Mouse (Mus musculus): ENCODE measurements around the gene Itpr2. TPM values are rescaled to one million over a fixed set of nuclear protein-coding genes. Genes with fewer than 3 reads are reported as not detected.

The Itpr2 gene
- polyA plus RNA-seq, 1 experiment from 2014 or later = 3.9 TPM

GRCm38 (mm10) chr6:146535501-146535900 is 33.5 kb upstream of the Itpr2 start:
- Histone ChIP-seq H3K27ac (ENCODE audit: low read depth, low read length) (no peak overlapping the region), H3K4me1 (ENCODE audit: control insufficient read depth, insufficient read depth, low read length) (no peaks in the 10 kb centered on the region), H3K27me3 (ENCODE audit: control insufficient read depth, insufficient read depth, low read length) (no peaks in the 10 kb centered on the region), H3K9ac (ENCODE audit: low read length) (no peak overlapping the region), H3K9me3 (ENCODE audit: control insufficient read depth, low read length) (no peaks in the 10 kb centered on the region), H3K36me3 (ENCODE audit: control insufficient read depth, insufficient read depth, low read length) (no peaks in the 10 kb centered on the region), H3K4me2 (no peak overlapping the region), H3K4me3 (ENCODE audit: low read depth, low read length) (no peak overlapping the region)
- WGBS = 96% methylated on average over 5 of the region's 5 CpGs
- DNase-seq (ENCODE audit: low spot score, missing footprints) (no peak), ATAC-seq (ENCODE audit: low FRiP score) (no peak)

GRCm38 (mm10) chr6:146533146-146533545 is 31.1 kb upstream of the Itpr2 start:
- no peaks in the 10 kb centered on the region for H3K4me1 ChIP-seq (ENCODE audit: control insufficient read depth, insufficient read depth, low read length)
- no peak overlapping the region for H3K4me2 ChIP-seq
- ATAC-seq (ENCODE audit: low FRiP score) (no peak), DNase-seq (ENCODE audit: low spot score, missing footprints) (no peak)
- H3K27me3 ChIP-seq (ENCODE audit: control insufficient read depth, insufficient read depth, low read length) = no peaks in the 10 kb centered on the region
- no peak overlapping the region for H3K4me3 ChIP-seq (ENCODE audit: low read depth, low read length)
- no peak overlapping the region for H3K9ac ChIP-seq (ENCODE audit: low read length)
- 94% methylated on average over 4 of the region's 4 CpGs for whole genome bisulfite sequencing
- no peaks in the 10 kb centered on the region for H3K9me3 ChIP-seq (ENCODE audit: control insufficient read depth, low read length)
- no peaks in the 10 kb centered on the region for H3K36me3 ChIP-seq (ENCODE audit: control insufficient read depth, insufficient read depth, low read length)
- H3K27ac ChIP-seq (ENCODE audit: low read depth, low read length) = no peak overlapping the region

GRCm38 (mm10) chr6:146530769-146531168 is 28.7 kb upstream of the Itpr2 start:
- no peak overlapping the region for H3K4me3 ChIP-seq (ENCODE audit: low read depth, low read length)
- H3K27me3 ChIP-seq (ENCODE audit: control insufficient read depth, insufficient read depth, low read length) = no peaks in the 10 kb centered on the region
- WGBS = 89% methylated on average over 5 of the region's 5 CpGs
- DNase-seq (ENCODE audit: low spot score, missing footprints) = no peak
- no peak for ATAC-seq (ENCODE audit: low FRiP score)
- no peak overlapping the region for H3K9ac ChIP-seq (ENCODE audit: low read length)
- no peaks in the 10 kb centered on the region for H3K36me3 ChIP-seq (ENCODE audit: control insufficient read depth, insufficient read depth, low read length)
- H3K27ac ChIP-seq (ENCODE audit: low read depth, low read length) = no peak overlapping the region
- H3K9me3 ChIP-seq (ENCODE audit: control insufficient read depth, low read length) = no peaks in the 10 kb centered on the region
- H3K4me2 ChIP-seq = no peak overlapping the region
- no peaks in the 10 kb centered on the region for H3K4me1 ChIP-seq (ENCODE audit: control insufficient read depth, insufficient read depth, low read length)

GRCm38 (mm10) chr6:146530363-146530762 is 28.3 kb upstream of the Itpr2 start:
- H3K36me3 ChIP-seq (ENCODE audit: control insufficient read depth, insufficient read depth, low read length) = no peaks in the 10 kb centered on the region
- no peak overlapping the region for H3K27ac ChIP-seq (ENCODE audit: low read depth, low read length)
- 90% methylated on average over 7 of the region's 7 CpGs for WGBS
- no peak for ATAC-seq (ENCODE audit: low FRiP score)
- H3K27me3 ChIP-seq (ENCODE audit: control insufficient read depth, insufficient read depth, low read length) = no peaks in the 10 kb centered on the region
- H3K4me1 ChIP-seq (ENCODE audit: control insufficient read depth, insufficient read depth, low read length) = no peaks in the 10 kb centered on the region
- H3K9me3 ChIP-seq (ENCODE audit: control insufficient read depth, low read length) = no peaks in the 10 kb centered on the region
- DNase-seq (ENCODE audit: low spot score, missing footprints) = peak; percentile 19
- no peak overlapping the region for H3K4me2 ChIP-seq
- H3K9ac ChIP-seq (ENCODE audit: low read length) = no peak overlapping the region
- no peak overlapping the region for H3K4me3 ChIP-seq (ENCODE audit: low read depth, low read length)

- 94% methylated on average over 2 of the region's 2 CpGs for WGBS
These were observed 25.5 kb upstream of the Itpr2 start for GRCm38 (mm10) chr6:146527537-146527936.

GRCm38 (mm10) chr6:146525500-146525899 is 23.5 kb upstream of the Itpr2 start:
- no peaks in the 10 kb centered on the region for H3K4me1 ChIP-seq (ENCODE audit: control insufficient read depth, insufficient read depth, low read length)
- H3K27me3 ChIP-seq (ENCODE audit: control insufficient read depth, insufficient read depth, low read length) = no peaks in the 10 kb centered on the region
- peak; percentile 44 for DNase-seq (ENCODE audit: low spot score, missing footprints)
- ATAC-seq (ENCODE audit: low FRiP score) = no peak
- no peaks in the 10 kb centered on the region for H3K9me3 ChIP-seq (ENCODE audit: control insufficient read depth, low read length)
- no peak overlapping the region for H3K4me2 ChIP-seq
- no peak overlapping the region for H3K27ac ChIP-seq (ENCODE audit: low read depth, low read length)
- H3K36me3 ChIP-seq (ENCODE audit: control insufficient read depth, insufficient read depth, low read length) = no peaks in the 10 kb centered on the region
- no peak overlapping the region for H3K9ac ChIP-seq (ENCODE audit: low read length)
- no peak overlapping the region for H3K4me3 ChIP-seq (ENCODE audit: low read depth, low read length)
- WGBS = 85% methylated on average over 2 of the region's 2 CpGs

More at GRCm38 (mm10) chr6:146527537-146527936, 25.5 kb upstream of the Itpr2 start:
- Histone ChIP-seq H3K27me3 (ENCODE audit: control insufficient read depth, insufficient read depth, low read length) (no peaks in the 10 kb centered on the region), H3K9ac (ENCODE audit: low read length) (no peak overlapping the region), H3K9me3 (ENCODE audit: control insufficient read depth, low read length) (no peaks in the 10 kb centered on the region), H3K4me2 (no peak overlapping the region), H3K4me3 (ENCODE audit: low read depth, low read length) (no peak overlapping the region), H3K4me1 (ENCODE audit: control insufficient read depth, insufficient read depth, low read length) (no peaks in the 10 kb centered on the region), H3K27ac (ENCODE audit: low read depth, low read length) (no peak overlapping the region), H3K36me3 (ENCODE audit: control insufficient read depth, insufficient read depth, low read length) (no peaks in the 10 kb centered on the region)
- ATAC-seq (ENCODE audit: low FRiP score) (no peak), DNase-seq (ENCODE audit: low spot score, missing footprints) (no peak)

GRCm38 (mm10) chr6:146521456-146522245 is 19.6 kb upstream of the Itpr2 start:
- Histone ChIP-seq H3K27ac (ENCODE audit: low read depth, low read length) (no peak overlapping the region), H3K4me3 (ENCODE audit: low read depth, low read length) (no peak overlapping the region), H3K9me3 (ENCODE audit: control insufficient read depth, low read length) (no peaks in the 10 kb centered on the region), H3K4me1 (ENCODE audit: control insufficient read depth, insufficient read depth, low read length) (no peaks in the 10 kb centered on the region), H3K27me3 (ENCODE audit: control insufficient read depth, insufficient read depth, low read length) (no peaks in the 10 kb centered on the region), H3K4me2 (no peak overlapping the region), H3K9ac (ENCODE audit: low read length) (no peak overlapping the region), H3K36me3 (ENCODE audit: control insufficient read depth, insufficient read depth, low read length) (no peaks in the 10 kb centered on the region)
- ATAC-seq (ENCODE audit: low FRiP score) (no peak), DNase-seq (ENCODE audit: low spot score, missing footprints) (peak; percentile 65)
- WGBS = 76% methylated on average over 5 of the region's 5 CpGs

- no peak overlapping the region for H3K4me2 ChIP-seq
- H3K4me3 ChIP-seq (ENCODE audit: low read depth, low read length) = no peak overlapping the region
- DNase-seq (ENCODE audit: low spot score, missing footprints) (no peak), ATAC-seq (ENCODE audit: low FRiP score) (no peak)
- H3K36me3 ChIP-seq (ENCODE audit: control insufficient read depth, insufficient read depth, low read length) = no peaks in the 10 kb centered on the region
- no peaks in the 10 kb centered on the region for H3K9me3 ChIP-seq (ENCODE audit: control insufficient read depth, low read length)
- H3K4me1 ChIP-seq (ENCODE audit: control insufficient read depth, insufficient read depth, low read length) = no peaks in the 10 kb centered on the region
- H3K27me3 ChIP-seq (ENCODE audit: control insufficient read depth, insufficient read depth, low read length) = no peaks in the 10 kb centered on the region
- H3K9ac ChIP-seq (ENCODE audit: low read length) = no peak overlapping the region
- H3K27ac ChIP-seq (ENCODE audit: low read depth, low read length) = no peak overlapping the region
- WGBS = 78% methylated on average over 2 of the region's 2 CpGs
These were observed 17.0 kb upstream of the Itpr2 start for GRCm38 (mm10) chr6:146519019-146519418.

GRCm38 (mm10) chr6:146515936-146516335 is 13.9 kb upstream of the Itpr2 start:
- Histone ChIP-seq H3K4me2 (no peak overlapping the region), H3K27ac (ENCODE audit: low read depth, low read length) (no peak overlapping the region), H3K4me3 (ENCODE audit: low read depth, low read length) (no peak overlapping the region), H3K36me3 (ENCODE audit: control insufficient read depth, insufficient read depth, low read length) (no peaks in the 10 kb centered on the region), H3K9me3 (ENCODE audit: control insufficient read depth, low read length) (no peaks in the 10 kb centered on the region), H3K4me1 (ENCODE audit: control insufficient read depth, insufficient read depth, low read length) (no peaks in the 10 kb centered on the region), H3K27me3 (ENCODE audit: control insufficient read depth, insufficient read depth, low read length) (no peaks in the 10 kb centered on the region), H3K9ac (ENCODE audit: low read length) (no peak overlapping the region)
- DNase-seq (ENCODE audit: low spot score, missing footprints) (peak; percentile 74), ATAC-seq (ENCODE audit: low FRiP score) (no peak)
- 83% methylated on average over 6 of the region's 6 CpGs for WGBS

Measured in midbrain, embryonic 11.5 days (tissue).